Mouse (Mus musculus): ENCODE data around the gene 2310011J03Rik.

The 2310011J03Rik gene

GRCm38 (mm10) chr10:80341491-80342304, 21.4 kb upstream of the 2310011J03Rik start:
- DNase-seq (ENCODE audit: low read depth, low spot score), result no peak

- no peak for DNase-seq (ENCODE audit: low read depth, low spot score)
Measured at GRCm38 (mm10) chr10:80341026-80341425, 20.7 kb upstream of the 2310011J03Rik start.

GRCm38 (mm10) chr10:80339941-80340750, 19.8 kb upstream of the 2310011J03Rik start:
- no peak for DNase-seq (ENCODE audit: low read depth, low spot score)

- DNase-seq (ENCODE audit: low read depth, low spot score), result no peak
Measured at GRCm38 (mm10) chr10:80336263-80336662, 15.9 kb upstream of the 2310011J03Rik start.

- DNase-seq (ENCODE audit: low read depth, low spot score), result no peak
Measured at GRCm38 (mm10) chr10:80332525-80332989, 12.2 kb upstream of the 2310011J03Rik start.

GRCm38 (mm10) chr10:80331636-80332524, 11.5 kb upstream of the 2310011J03Rik start:
- DNase-seq (ENCODE audit: low read depth, low spot score), result no peak

GRCm38 (mm10) chr10:80330888-80331287, 10.6 kb upstream of the 2310011J03Rik start:
- no peak for DNase-seq (ENCODE audit: low read depth, low spot score)

- no peak for DNase-seq (ENCODE audit: low read depth, low spot score)
Measured at GRCm38 (mm10) chr10:80330084-80330483, 9.7 kb upstream of the 2310011J03Rik start.

- DNase-seq (ENCODE audit: low read depth, low spot score), result peak; percentile 90
Measured at GRCm38 (mm10) chr10:80329273-80330081, 9.1 kb upstream of the 2310011J03Rik start, which contains the start of the genes Pcsk4 and Reep6. Pcsk4 (minus strand) TSS chr10:80329498. Reep6 (plus strand) TSS chr10:80329953.

- DNase-seq (ENCODE audit: low read depth, low spot score), result no peak
Measured at GRCm38 (mm10) chr10:80325045-80325444, 4.7 kb upstream of the 2310011J03Rik start.

- DNase-seq (ENCODE audit: low read depth, low spot score), result no peak
Measured at GRCm38 (mm10) chr10:80324120-80325037, 4.0 kb upstream of the 2310011J03Rik start.

- DNase-seq (ENCODE audit: low read depth, low spot score), result no peak
Measured at GRCm38 (mm10) chr10:80323261-80324119, 3.2 kb upstream of the 2310011J03Rik start.

- DNase-seq (ENCODE audit: low read depth, low spot score), result no peak
Measured at GRCm38 (mm10) chr10:80322811-80323211, 2.5 kb upstream of the 2310011J03Rik start.

GRCm38 (mm10) chr10:80321670-80322581, 1.6 kb upstream of the 2310011J03Rik start:
- DNase-seq (ENCODE audit: low read depth, low spot score), result no peak

- no peak for DNase-seq (ENCODE audit: low read depth, low spot score)
Measured at GRCm38 (mm10) chr10:80321014-80321669, 805 bp upstream of the 2310011J03Rik start.

- DNase-seq (ENCODE audit: low read depth, low spot score), result no peak
Measured at GRCm38 (mm10) chr10:80317011-80317410, 3.3 kb downstream of the 2310011J03Rik start.

GRCm38 (mm10) chr10:80316359-80316781, 4.0 kb downstream of the 2310011J03Rik start:
- DNase-seq (ENCODE audit: low read depth, low spot score), result no peak
